Mouse (Mus musculus): ENCODE measurements at regions not wholly inside any gene's neighbourhood (a gene's known extent, or its start where the extent isn't known, plus 50 kb on each side); places are given as distances from the start of the nearest gene placed in this dataset.
"Not testable (repeated sequence)": the region's sequence is repeated elsewhere in the genome, so short reads cannot be mapped to it uniquely, and the experiment has no call there.

GRCm38 (mm10) chr5:77931874-77932273 lies 524.0 kb upstream of the Igfbp7 start:
- Histone ChIP-seq H3K27ac (ENCODE audit: low read depth) (no peak overlapping the region), H3K36me3 (replicated peaks; ENCODE audit: control insufficient read depth, insufficient read depth, low read length) (no peaks in the 10 kb centered on the region), H3K27me3 (ENCODE audit: control insufficient read depth, insufficient read depth, low read length) (no peaks in the 10 kb centered on the region), H3K4me2 (ENCODE audit: low read depth, low read length) (no peak overlapping the region), H3K4me1 (ENCODE audit: control insufficient read depth, insufficient read depth) (no peaks in the 10 kb centered on the region), H3K9ac (replicated peaks; ENCODE audit: low read depth, low read length) (no peak overlapping the region), H3K4me3 (ENCODE audit: low read depth, low read length) (no peak overlapping the region), H3K9me3 (replicated peaks; ENCODE audit: control insufficient read depth, low read length) (no peaks in the 10 kb centered on the region)
- no peak for ATAC-seq (ENCODE audit: insufficient read depth, low read depth)
- WGBS, result 83% methylated on average over 2 of the region's 2 CpGs
- DNase-seq (ENCODE audit: low spot score), result no peak
- TF ChIP-seq EP300 (IDR thresholded peaks at IDR 0.05; ENCODE audit: low read depth), result no peak
- no peak for TF ChIP-seq CTCF (IDR thresholded peaks at IDR 0.05; ENCODE audit: low read depth)

- ATAC-seq (ENCODE audit: insufficient read depth, low read depth), result no peak
- Histone ChIP-seq H3K27me3 (ENCODE audit: control insufficient read depth, insufficient read depth, low read length) (no peaks in the 10 kb centered on the region), H3K4me1 (ENCODE audit: control insufficient read depth, insufficient read depth) (no peaks in the 10 kb centered on the region), H3K4me3 (ENCODE audit: low read depth, low read length) (no peak overlapping the region), H3K27ac (ENCODE audit: low read depth) (no peak overlapping the region), H3K36me3 (replicated peaks; ENCODE audit: control insufficient read depth, insufficient read depth, low read length) (no peaks in the 10 kb centered on the region), H3K9ac (replicated peaks; ENCODE audit: low read depth, low read length) (no peak overlapping the region), H3K4me2 (ENCODE audit: low read depth, low read length) (no peak overlapping the region), H3K9me3 (replicated peaks; ENCODE audit: control insufficient read depth, low read length) (no peaks in the 10 kb centered on the region)
- no peak for DNase-seq (ENCODE audit: low spot score)
- no peak for TF ChIP-seq EP300 (IDR thresholded peaks at IDR 0.05; ENCODE audit: low read depth)
- TF ChIP-seq CTCF (IDR thresholded peaks at IDR 0.05; ENCODE audit: low read depth), result no peak
- 53% methylated on average over 2 of the region's 2 CpGs for WGBS
Observed at GRCm38 (mm10) chr5:77921186-77921585, 513.3 kb upstream of the Igfbp7 start.

GRCm38 (mm10) chr5:77917086-77917676 lies 509.3 kb upstream of the Igfbp7 start:
- no peak overlapping the region for H3K4me3 ChIP-seq (ENCODE audit: low read depth, low read length)
- no peak for DNase-seq (ENCODE audit: low spot score)
- no peaks in the 10 kb centered on the region for H3K4me1 ChIP-seq (ENCODE audit: control insufficient read depth, insufficient read depth)
- no peak for ATAC-seq (ENCODE audit: insufficient read depth, low read depth)
- H3K27me3 ChIP-seq (ENCODE audit: control insufficient read depth, insufficient read depth, low read length), result no peaks in the 10 kb centered on the region
- H3K27ac ChIP-seq (ENCODE audit: low read depth), result no peak overlapping the region
- H3K36me3 ChIP-seq (replicated peaks; ENCODE audit: control insufficient read depth, insufficient read depth, low read length), result no peaks in the 10 kb centered on the region
- H3K4me2 ChIP-seq (ENCODE audit: low read depth, low read length), result no peak overlapping the region
- no peaks in the 10 kb centered on the region for H3K9me3 ChIP-seq (replicated peaks; ENCODE audit: control insufficient read depth, low read length)
- no peak overlapping the region for H3K9ac ChIP-seq (replicated peaks; ENCODE audit: low read depth, low read length)
- WGBS, result 55% methylated on average over 7 of the region's 7 CpGs
- TF ChIP-seq CTCF (IDR thresholded peaks at IDR 0.05; ENCODE audit: low read depth), result no peak
- TF ChIP-seq EP300 (IDR thresholded peaks at IDR 0.05; ENCODE audit: low read depth), result no peak

GRCm38 (mm10) chr5:77916375-77916774 lies 508.5 kb upstream of the Igfbp7 start:
- Histone ChIP-seq H3K4me1 (ENCODE audit: control insufficient read depth, insufficient read depth) (no peaks in the 10 kb centered on the region), H3K36me3 (replicated peaks; ENCODE audit: control insufficient read depth, insufficient read depth, low read length) (no peaks in the 10 kb centered on the region), H3K9ac (replicated peaks; ENCODE audit: low read depth, low read length) (no peak overlapping the region), H3K4me3 (ENCODE audit: low read depth, low read length) (no peak overlapping the region), H3K4me2 (ENCODE audit: low read depth, low read length) (no peak overlapping the region), H3K27ac (ENCODE audit: low read depth) (no peak overlapping the region), H3K27me3 (ENCODE audit: control insufficient read depth, insufficient read depth, low read length) (no peaks in the 10 kb centered on the region), H3K9me3 (replicated peaks; ENCODE audit: control insufficient read depth, low read length) (no peaks in the 10 kb centered on the region)
- TF ChIP-seq EP300 (IDR thresholded peaks at IDR 0.05; ENCODE audit: low read depth) (no peak), CTCF (IDR thresholded peaks at IDR 0.05; ENCODE audit: low read depth) (no peak)
- no peak for DNase-seq (ENCODE audit: low spot score)
- WGBS, result 51% methylated on average over 2 of the region's 2 CpGs
- ATAC-seq (ENCODE audit: insufficient read depth, low read depth), result no peak

GRCm38 (mm10) chr5:77909218-77909617 lies 501.4 kb upstream of the Igfbp7 start:
- no peak overlapping the region for H3K27ac ChIP-seq (ENCODE audit: low read depth)
- no peaks in the 10 kb centered on the region for H3K36me3 ChIP-seq (replicated peaks; ENCODE audit: control insufficient read depth, insufficient read depth, low read length)
- no peaks in the 10 kb centered on the region for H3K4me1 ChIP-seq (ENCODE audit: control insufficient read depth, insufficient read depth)
- H3K27me3 ChIP-seq (ENCODE audit: control insufficient read depth, insufficient read depth, low read length), result no peaks in the 10 kb centered on the region
- no peak for ATAC-seq (ENCODE audit: insufficient read depth, low read depth)
- 38% methylated on average over 6 of the region's 6 CpGs for WGBS
- H3K4me2 ChIP-seq (ENCODE audit: low read depth, low read length), result no peak overlapping the region
- DNase-seq (ENCODE audit: low spot score), result peak; percentile 11
- H3K9ac ChIP-seq (replicated peaks; ENCODE audit: low read depth, low read length), result no peak overlapping the region
- no peak overlapping the region for H3K4me3 ChIP-seq (ENCODE audit: low read depth, low read length)
- TF ChIP-seq CTCF (IDR thresholded peaks at IDR 0.05; ENCODE audit: low read depth) (peak; percentile 34), EP300 (IDR thresholded peaks at IDR 0.05; ENCODE audit: low read depth) (no peak)
- H3K9me3 ChIP-seq (replicated peaks; ENCODE audit: control insufficient read depth, low read length), result no peaks in the 10 kb centered on the region

- not testable (repeated sequence) for DNase-seq (ENCODE audit: low spot score)
Observed at GRCm38 (mm10) chr5:77892024-77892423, 484.2 kb upstream of the Igfbp7 start.

More at GRCm38 (mm10) chr5:77892024-77892423, 484.2 kb upstream of the Igfbp7 start:
- not testable (repeated sequence) for H3K9ac ChIP-seq (replicated peaks; ENCODE audit: low read depth, low read length); H3K36me3 ChIP-seq (replicated peaks; ENCODE audit: control insufficient read depth, insufficient read depth, low read length); ATAC-seq (ENCODE audit: insufficient read depth, low read depth); H3K4me3 ChIP-seq (ENCODE audit: low read depth, low read length); H3K27ac ChIP-seq (ENCODE audit: low read depth); H3K4me1 ChIP-seq (ENCODE audit: control insufficient read depth, insufficient read depth); H3K9me3 ChIP-seq (replicated peaks; ENCODE audit: control insufficient read depth, low read length); H3K4me2 ChIP-seq (ENCODE audit: low read depth, low read length); H3K27me3 ChIP-seq (ENCODE audit: control insufficient read depth, insufficient read depth, low read length)
- 39% methylated on average over 2 of the region's 2 CpGs for WGBS

All from heart, postnatal 0 days (tissue).